Mouse (Mus musculus) neural tube, embryonic 11.5 days (tissue): ENCODE measurements at regions not wholly inside any gene's neighbourhood (a gene's known extent, or its start where the extent isn't known, plus 50 kb on each side); places are given as distances from the start of the nearest gene placed in this dataset.

Source experiments
- ATAC-seq: fragments of 200-750 bp; cut with Nextera tagmentation; 2 replicates; pipeline ENCODE4 v1.8.0; 2017; ENCODE audit warnings: moderate number of reproducible peaks, mild to moderate bottlenecking, moderate TSS enrichment, moderate library complexity; ENCODE audit not compliant: insufficient read depth, low FRiP score, low TSS enrichment
- DNase-seq: peaks from one replicate; pipeline ENCODE4 v3.0.0-alpha.2; 2015; ENCODE audit warnings: low spot score
- H3K27ac ChIP-seq: fragments of 300-500 bp; sonication (generic); 2 replicates; pipeline ENCODE4 v1.5.1; 2014; ENCODE audit warnings: low read depth, mild to moderate bottlenecking, low read length
- H3K27me3 ChIP-seq: fragments of 300-500 bp; sonication (generic); 2 replicates; pipeline ENCODE4 v1.6.1; 2014; ENCODE audit warnings: mild to moderate bottlenecking, low read length, mixed read lengths; ENCODE audit not compliant: control insufficient read depth, insufficient read depth
- H3K36me3 ChIP-seq: fragments of 300-500 bp; sonication (generic); 2 replicates; pipeline ENCODE4 v1.6.1; 2014; ENCODE audit warnings: mild to moderate bottlenecking, low read length, moderate library complexity, mixed read lengths; ENCODE audit not compliant: control insufficient read depth, insufficient read depth
- H3K4me1 ChIP-seq: fragments of 300-500 bp; sonication (generic); 2 replicates; pipeline ENCODE4 v1.6.1; 2014; ENCODE audit warnings: low read length, mixed read lengths; ENCODE audit not compliant: control insufficient read depth, insufficient read depth
- H3K4me2 ChIP-seq: fragments of 300-500 bp; sonication (generic); 2 replicates; pipeline ENCODE4 v1.6.1; 2014; ENCODE audit warnings: low read depth, mild to moderate bottlenecking, moderate library complexity
- H3K4me3 ChIP-seq: fragments of 300-500 bp; sonication (generic); 2 replicates; pipeline ENCODE4 v1.5.1; 2014; ENCODE audit warnings: low read depth, low read length
- H3K9ac ChIP-seq: fragments of 300-500 bp; sonication (generic); 2 replicates; pipeline ENCODE4 v1.6.1; 2014; ENCODE audit warnings: mild to moderate bottlenecking, low read length
- H3K9me3 ChIP-seq: fragments of 300-500 bp; sonication (generic); 2 replicates; pipeline ENCODE4 v1.6.1; 2016; ENCODE audit warnings: low read length; ENCODE audit not compliant: control insufficient read depth
- WGBS: fragments of 180-500 bp; shearing (Covaris S2); extraction: QIAGEN DNeasy Blood & Tissue Kit; methylation state at CpG from one replicate; pipeline ENCODE4 v1.1.7; 2014; 5-methylcytosine and 5-hydroxymethylcytosine counted together

DNA sequence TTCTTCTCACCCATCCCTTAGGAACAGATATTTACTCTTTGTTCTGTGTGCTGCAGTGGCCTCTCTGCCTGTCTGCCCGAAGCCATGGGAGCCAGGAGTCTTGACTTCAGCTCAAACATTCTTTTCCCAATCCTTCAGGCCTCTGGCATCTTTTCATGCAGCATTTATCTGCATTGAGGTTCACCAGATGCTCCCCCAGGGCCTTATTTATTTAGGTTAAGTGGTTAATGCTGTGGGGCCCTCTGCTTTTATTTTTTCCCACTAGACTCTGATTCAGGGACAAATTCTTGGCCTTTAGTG, 464.2 kb upstream of the Gulo start:
- ATAC-seq (no peak), DNase-seq (peak; percentile 15)
- H3K4me2 ChIP-seq: no peak overlapping the region
- no peaks in the 10 kb centered on the region for H3K9me3 ChIP-seq
- WGBS: 39% methylated on average over 1 of the region's 1 CpGs
- no peaks in the 10 kb centered on the region for H3K36me3 ChIP-seq
- H3K4me1 ChIP-seq: no peaks in the 10 kb centered on the region
- H3K4me3 ChIP-seq: no peak overlapping the region
- no peak overlapping the region for H3K27ac ChIP-seq
- no peak overlapping the region for H3K9ac ChIP-seq
- H3K27me3 ChIP-seq: no peaks in the 10 kb centered on the region

DNA sequence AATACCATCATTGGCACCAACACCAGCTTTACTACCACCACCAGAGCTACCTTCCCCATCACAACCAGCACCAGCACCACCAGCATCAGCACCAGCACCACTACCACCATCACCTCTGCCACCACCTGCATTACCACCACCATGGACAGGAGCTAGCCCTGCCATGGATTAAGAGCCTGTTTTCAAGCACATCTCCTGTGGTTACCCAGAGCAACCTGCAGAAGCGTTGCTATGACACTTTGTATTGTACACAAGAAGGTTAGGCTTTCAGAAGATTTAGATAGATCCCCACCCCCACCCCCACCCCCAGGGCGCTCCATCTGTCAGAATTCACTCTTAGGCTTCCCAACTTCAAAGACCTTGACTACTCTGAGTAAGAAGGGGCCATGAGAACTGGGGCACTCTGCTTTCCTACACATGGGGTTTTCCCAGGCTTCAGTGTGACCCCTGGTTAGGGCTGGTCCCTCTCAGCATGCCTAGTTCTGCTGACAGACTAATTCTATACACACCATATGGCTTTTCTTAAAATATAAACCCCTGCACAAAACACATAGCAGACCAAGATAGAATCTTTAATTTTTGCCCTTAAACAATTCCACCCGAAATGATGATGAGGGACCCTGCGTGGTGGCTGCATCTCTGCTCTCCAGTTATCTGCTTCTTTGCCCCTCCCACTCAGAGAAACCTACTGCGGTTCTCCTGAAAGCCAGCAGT, 463.7 kb upstream of the Gulo start:
- ATAC-seq: no peak
- no peak for DNase-seq
- Histone ChIP-seq H3K36me3 (no peaks in the 10 kb centered on the region), H3K9me3 (no peaks in the 10 kb centered on the region), H3K27me3 (no peaks in the 10 kb centered on the region), H3K27ac (no peak overlapping the region), H3K4me1 (no peaks in the 10 kb centered on the region), H3K4me3 (no peak overlapping the region), H3K9ac (no peak overlapping the region), H3K4me2 (no peak overlapping the region)
- WGBS: 59% methylated on average over 5 of the region's 5 CpGs

DNA sequence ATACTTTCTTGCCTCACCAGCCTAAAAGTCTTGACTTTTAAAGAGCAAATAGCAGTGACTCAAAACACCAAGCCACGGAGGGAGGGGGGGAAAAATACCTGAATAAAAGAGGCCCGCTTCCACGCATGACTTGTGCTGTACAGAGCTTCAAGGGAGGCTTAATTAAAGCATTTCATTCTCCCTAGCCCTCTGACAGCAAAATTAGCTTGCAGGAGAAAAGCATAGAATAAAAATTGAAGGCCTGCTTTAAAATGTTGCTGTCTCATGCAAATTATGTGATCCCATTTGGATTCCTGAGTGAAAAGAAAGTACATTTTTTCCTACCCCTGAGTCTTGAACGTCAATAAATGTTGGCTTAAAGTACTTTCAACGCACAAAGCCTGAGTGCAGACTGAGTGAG, 453.1 kb upstream of the Gulo start:
- Histone ChIP-seq H3K4me1 (0 out of 2 replicates have a peak, but pooled peaks cover 2% of the 10 kb centered on the region), H3K9ac (no peak overlapping the region), H3K9me3 (no peaks in the 10 kb centered on the region), H3K4me3 (no peak overlapping the region), H3K27ac (no peak overlapping the region), H3K36me3 (no peaks in the 10 kb centered on the region), H3K4me2 (no peak overlapping the region), H3K27me3 (no peaks in the 10 kb centered on the region)
- 85% methylated on average over 5 of the region's 5 CpGs for whole genome bisulfite sequencing
- ATAC-seq (no peak), DNase-seq (no peak)

DNA sequence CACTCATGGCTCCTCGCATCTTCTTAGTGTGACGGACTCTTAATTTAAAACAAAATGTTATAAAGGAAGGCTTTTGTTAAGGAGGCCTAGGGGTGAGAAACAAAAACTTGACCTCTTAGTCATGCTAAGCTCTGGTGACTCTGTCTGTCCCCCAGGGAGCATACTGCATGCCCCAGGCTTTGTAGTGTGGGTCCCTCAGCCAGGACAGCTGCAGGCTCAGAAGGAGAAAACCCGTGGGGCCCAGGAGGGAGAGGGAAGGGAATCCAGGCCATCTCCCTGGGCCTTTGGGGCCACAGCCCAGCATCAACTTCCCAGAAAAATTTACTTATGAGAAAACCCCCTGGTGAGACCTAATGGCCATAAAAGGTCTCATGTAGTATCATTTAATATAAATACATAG, 451.8 kb upstream of the Gulo start:
- ATAC-seq (no peak), DNase-seq (peak; percentile 33)
- 43% methylated on average over 3 of the region's 3 CpGs for WGBS
- Histone ChIP-seq H3K4me3 (no peak overlapping the region), H3K27me3 (no peaks in the 10 kb centered on the region), H3K36me3 (no peaks in the 10 kb centered on the region), H3K27ac (no peak overlapping the region), H3K9ac (no peak overlapping the region), H3K4me2 (no peak overlapping the region), H3K4me1 (0 out of 2 replicates have a peak, but pooled peaks cover 2% of the 10 kb centered on the region), H3K9me3 (no peaks in the 10 kb centered on the region)

DNA sequence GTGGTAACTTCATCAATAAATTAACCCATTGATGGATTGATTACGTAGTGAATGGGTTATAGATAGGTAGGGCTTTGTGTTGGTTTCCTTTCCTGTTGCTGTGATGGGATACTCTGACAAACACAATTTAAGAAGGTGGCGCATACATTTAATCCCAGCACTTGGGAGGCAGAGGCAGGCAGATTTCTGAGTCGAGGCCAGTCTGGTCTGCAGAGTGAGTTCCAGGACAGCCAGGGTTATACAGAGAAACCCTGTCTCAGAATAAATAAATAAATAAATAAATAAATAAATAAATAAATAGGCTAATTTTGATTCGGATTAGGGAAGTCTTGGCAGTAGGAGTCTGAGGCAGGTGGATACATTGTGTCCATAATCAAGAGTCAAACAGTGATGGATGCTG, 449.7 kb upstream of the Gulo start:
- Histone ChIP-seq H3K4me3 (no peak overlapping the region), H3K9me3 (no peaks in the 10 kb centered on the region), H3K36me3 (no peaks in the 10 kb centered on the region), H3K27ac (no peak overlapping the region), H3K4me1 (0 out of 2 replicates have a peak, but pooled peaks cover 2% of the 10 kb centered on the region), H3K9ac (no peak overlapping the region), H3K4me2 (no peak overlapping the region), H3K27me3 (no peaks in the 10 kb centered on the region)
- DNase-seq (no peak), ATAC-seq (no peak)
- whole genome bisulfite sequencing: 93% methylated on average over 4 of the region's 4 CpGs

DNA sequence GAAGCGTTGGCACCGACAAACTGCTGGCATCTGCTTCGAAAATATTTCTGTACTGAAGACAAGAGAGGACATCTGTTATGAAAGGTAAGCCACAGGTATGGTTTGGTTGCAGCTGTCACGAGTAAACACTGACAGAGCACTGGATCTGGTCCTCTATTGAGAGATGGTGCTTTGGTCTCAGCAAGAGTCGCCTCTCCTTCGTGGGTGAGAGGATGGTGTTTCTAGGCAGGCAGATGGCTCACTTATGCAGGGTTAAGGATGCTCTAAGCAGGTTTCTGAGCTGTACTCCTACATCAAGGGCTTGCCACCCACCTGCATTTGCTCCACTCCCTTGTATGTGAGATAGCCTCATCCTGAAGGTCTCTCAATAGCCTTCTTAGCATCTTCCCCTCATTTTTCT, 448.3 kb upstream of the Gulo start:
- Histone ChIP-seq H3K9me3 (0 out of 2 replicates have a peak, but pooled peaks cover 3% of the 10 kb centered on the region), H3K4me1 (0 out of 2 replicates have a peak, but pooled peaks cover 2% of the 10 kb centered on the region), H3K27me3 (no peaks in the 10 kb centered on the region), H3K36me3 (no peaks in the 10 kb centered on the region), H3K4me3 (no peak overlapping the region), H3K4me2 (no peak overlapping the region), H3K9ac (no peak overlapping the region), H3K27ac (no peak overlapping the region)
- DNase-seq (no peak), ATAC-seq (no peak)
- 85% methylated on average over 6 of the region's 6 CpGs for WGBS

DNA sequence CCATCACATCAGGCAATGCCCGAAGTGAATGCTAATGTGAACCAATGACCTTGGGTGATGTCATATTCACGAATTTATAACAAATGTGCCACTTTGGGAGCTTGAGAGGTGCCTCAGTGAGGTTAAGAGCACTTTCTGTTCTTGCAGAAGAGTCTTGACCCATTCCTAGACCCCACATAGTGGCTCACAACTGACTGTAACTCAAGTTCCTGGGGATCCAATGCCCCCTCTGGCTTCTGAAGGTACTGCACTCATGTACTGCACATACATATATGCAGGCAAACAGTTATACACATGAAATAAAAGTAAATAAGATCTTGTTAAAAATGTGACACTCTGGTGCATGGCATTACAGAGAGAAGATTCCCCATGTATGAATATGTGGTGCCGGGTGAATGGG, 443.8 kb upstream of the Gulo start:
- WGBS: 89% methylated on average over 3 of the region's 3 CpGs
- ATAC-seq (no peak), DNase-seq (no peak)
- Histone ChIP-seq H3K4me2 (no peak overlapping the region), H3K9ac (no peak overlapping the region), H3K27me3 (no peaks in the 10 kb centered on the region), H3K4me1 (no peaks in the 10 kb centered on the region), H3K9me3 (0 out of 2 replicates have a peak, but pooled peaks cover 3% of the 10 kb centered on the region), H3K4me3 (no peak overlapping the region), H3K36me3 (no peaks in the 10 kb centered on the region), H3K27ac (no peak overlapping the region)

DNA sequence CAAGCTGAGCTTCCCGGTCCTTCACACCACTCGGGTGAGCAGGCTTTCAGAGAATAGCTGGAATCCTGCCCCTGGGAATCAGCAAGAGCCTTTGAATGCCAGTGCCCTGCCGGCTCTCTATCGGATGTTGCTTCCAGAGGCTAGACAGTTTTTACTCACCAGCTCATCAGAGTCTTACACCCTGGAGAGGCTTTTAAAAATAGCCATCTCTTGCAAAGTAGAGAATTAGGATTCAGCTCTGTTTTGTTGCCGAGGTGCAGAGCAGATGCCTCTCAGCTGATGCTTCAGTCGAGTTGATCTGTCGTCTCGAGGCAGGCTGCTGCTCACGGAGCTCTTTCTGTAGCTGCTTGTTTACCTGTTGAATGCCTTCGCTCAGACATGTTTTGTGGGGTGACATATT, 441.3 kb upstream of the Gulo start:
- DNase-seq (no peak), ATAC-seq (no peak)
- Histone ChIP-seq H3K27ac (no peak overlapping the region), H3K9ac (no peak overlapping the region), H3K4me2 (no peak overlapping the region), H3K9me3 (0 out of 2 replicates have a peak, but pooled peaks cover 3% of the 10 kb centered on the region), H3K4me3 (no peak overlapping the region), H3K27me3 (no peaks in the 10 kb centered on the region), H3K36me3 (no peaks in the 10 kb centered on the region), H3K4me1 (no peaks in the 10 kb centered on the region)
- WGBS: 69% methylated on average over 10 of the region's 10 CpGs

DNA sequence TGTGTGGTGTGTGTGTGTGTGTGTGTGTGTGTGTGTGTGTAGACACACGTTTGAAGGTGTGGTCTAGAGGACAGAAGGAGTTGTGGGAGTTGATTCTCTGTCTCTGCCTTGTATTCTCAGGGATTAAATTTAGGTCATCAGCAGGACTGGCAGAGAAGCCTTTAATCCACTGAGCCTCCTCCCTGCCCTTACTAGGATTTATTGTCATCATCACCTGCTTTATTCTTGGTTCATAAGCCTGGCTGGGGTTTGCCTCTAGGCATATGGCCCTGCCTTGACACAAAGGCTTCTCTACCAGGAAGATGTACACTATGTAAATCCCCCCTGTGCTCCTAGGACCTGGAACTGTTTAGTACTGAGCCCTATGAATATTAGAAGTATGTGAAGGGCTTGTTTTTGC, 433.6 kb upstream of the Gulo start:
- no peak for DNase-seq
- H3K4me1 ChIP-seq: no peaks in the 10 kb centered on the region
- no peak overlapping the region for H3K4me3 ChIP-seq
- no peak for ATAC-seq
- no peaks in the 10 kb centered on the region for H3K36me3 ChIP-seq
- H3K9ac ChIP-seq: no peak overlapping the region
- no peak overlapping the region for H3K27ac ChIP-seq
- H3K9me3 ChIP-seq: no peaks in the 10 kb centered on the region
- 44% methylated on average over 1 of the region's 1 CpGs for WGBS
- H3K27me3 ChIP-seq: no peaks in the 10 kb centered on the region
- no peak overlapping the region for H3K4me2 ChIP-seq
